Mouse (Mus musculus): ENCODE measurements around the gene Nisch. TPM values are rescaled to one million over a fixed set of nuclear protein-coding genes. Genes with fewer than 3 reads are reported as not detected.

The Nisch gene
- polyA plus RNA-seq, 1 experiment, result 10.6 TPM

GRCm38 (mm10) chr14:31228234-31228633, 11.5 kb upstream of the Nisch start:
- no peak for TF ChIP-seq GATA1 (IDR thresholded peaks at IDR 0.05; ENCODE audit: low read length)
- no peak for TF ChIP-seq TAL1 (IDR thresholded peaks at IDR 0.05; ENCODE audit: low read length)
- Histone ChIP-seq H3K27me3 (ENCODE audit: control insufficient read depth) (peaks cover 31% of the 10 kb centered on the region), H3K36me3 (ENCODE audit: control insufficient read depth) (no peaks in the 10 kb centered on the region), H3K4me1 (ENCODE audit: control insufficient read depth) (no peaks in the 10 kb centered on the region), H3K4me3 (replicated peaks) (no peak overlapping the region), H3K9me3 (ENCODE audit: control insufficient read depth, low read length) (no peaks in the 10 kb centered on the region)

GRCm38 (mm10) chr14:31226978-31227377, 10.2 kb upstream of the Nisch start:
- H3K27me3 ChIP-seq (ENCODE audit: control insufficient read depth), result peaks cover 20% of the 10 kb centered on the region
- H3K36me3 ChIP-seq (ENCODE audit: control insufficient read depth), result no peaks in the 10 kb centered on the region
- TF ChIP-seq GATA1 (IDR thresholded peaks at IDR 0.05; ENCODE audit: low read length) (no peak), TAL1 (IDR thresholded peaks at IDR 0.05; ENCODE audit: low read length) (no peak)
- no peaks in the 10 kb centered on the region for H3K9me3 ChIP-seq (ENCODE audit: control insufficient read depth, low read length)
- H3K4me3 ChIP-seq (replicated peaks), result no peak overlapping the region
- H3K4me1 ChIP-seq (ENCODE audit: control insufficient read depth), result no peaks in the 10 kb centered on the region

GRCm38 (mm10) chr14:31217666-31218065, 920 bp upstream of the Nisch start, which contains the start of gene Sema3g:
Gene Sema3g (plus strand): TSS chr14:31217860.
- TF ChIP-seq TAL1 (IDR thresholded peaks at IDR 0.05; ENCODE audit: low read length) (no peak), GATA1 (IDR thresholded peaks at IDR 0.05; ENCODE audit: low read length) (no peak)
- peaks cover 14% of the 10 kb centered on the region for H3K27me3 ChIP-seq (ENCODE audit: control insufficient read depth)
- H3K9me3 ChIP-seq (ENCODE audit: control insufficient read depth, low read length), result no peaks in the 10 kb centered on the region
- H3K36me3 ChIP-seq (ENCODE audit: control insufficient read depth), result no peaks in the 10 kb centered on the region
- H3K4me1 ChIP-seq (ENCODE audit: control insufficient read depth), result peaks cover 25% of the 10 kb centered on the region
- H3K4me3 ChIP-seq (replicated peaks), result no peak within 1 kb of the TSS

- TF ChIP-seq TAL1 (IDR thresholded peaks at IDR 0.05; ENCODE audit: low read length), result no peak
- no peak for TF ChIP-seq GATA1 (IDR thresholded peaks at IDR 0.05; ENCODE audit: low read length)
- H3K27me3 ChIP-seq (ENCODE audit: control insufficient read depth), result peaks cover 13% of the 10 kb centered on the region
Observed at GRCm38 (mm10) chr14:31215157-31216002, 1.4 kb downstream of the Nisch start.

GRCm38 (mm10) chr14:31214684-31215083, 2.1 kb downstream of the Nisch start:
- no peaks in the 10 kb centered on the region; the same call in 1 of the 2 replicates for H3K36me3 ChIP-seq (ENCODE audit: control insufficient read depth)
- peaks cover 13% of the 10 kb centered on the region for H3K27me3 ChIP-seq (ENCODE audit: control insufficient read depth)
- H3K4me3 ChIP-seq (replicated peaks), result no peak overlapping the region
- H3K9me3 ChIP-seq (ENCODE audit: control insufficient read depth, low read length), result no peaks in the 10 kb centered on the region
- peaks cover 25% of the 10 kb centered on the region for H3K4me1 ChIP-seq (ENCODE audit: control insufficient read depth)
- TF ChIP-seq GATA1 (IDR thresholded peaks at IDR 0.05; ENCODE audit: low read length) (no peak), TAL1 (IDR thresholded peaks at IDR 0.05; ENCODE audit: low read length) (no peak)

More at GRCm38 (mm10) chr14:31215157-31216002, 1.4 kb downstream of the Nisch start:
- Histone ChIP-seq H3K36me3 (ENCODE audit: control insufficient read depth) (no peaks in the 10 kb centered on the region; the same call in 1 of the 2 replicates), H3K9me3 (ENCODE audit: control insufficient read depth, low read length) (no peaks in the 10 kb centered on the region), H3K4me3 (replicated peaks) (no peak overlapping the region), H3K4me1 (ENCODE audit: control insufficient read depth) (peaks cover 25% of the 10 kb centered on the region)

- TF ChIP-seq GATA1 (IDR thresholded peaks at IDR 0.05; ENCODE audit: low read length) (no peak), TAL1 (IDR thresholded peaks at IDR 0.05; ENCODE audit: low read length) (no peak)
- H3K4me1 ChIP-seq (ENCODE audit: control insufficient read depth), result peaks cover 25% of the 10 kb centered on the region
- no peaks in the 10 kb centered on the region for H3K9me3 ChIP-seq (ENCODE audit: control insufficient read depth, low read length)
- H3K36me3 ChIP-seq (ENCODE audit: control insufficient read depth), result no peaks in the 10 kb centered on the region; the same call in 1 of the 2 replicates
- H3K4me3 ChIP-seq (replicated peaks), result no peak overlapping the region
- H3K27me3 ChIP-seq (ENCODE audit: control insufficient read depth), result peaks cover 10% of the 10 kb centered on the region
Observed at GRCm38 (mm10) chr14:31213868-31214267, 2.9 kb downstream of the Nisch start.

GRCm38 (mm10) chr14:31212499-31212898, 4.2 kb downstream of the Nisch start:
- H3K4me3 ChIP-seq (replicated peaks), result no peak overlapping the region
- no peaks in the 10 kb centered on the region for H3K9me3 ChIP-seq (ENCODE audit: control insufficient read depth, low read length)
- peaks cover 5% of the 10 kb centered on the region; the same call in 1 of the 2 replicates for H3K27me3 ChIP-seq (ENCODE audit: control insufficient read depth)
- H3K4me1 ChIP-seq (ENCODE audit: control insufficient read depth), result peaks cover 24% of the 10 kb centered on the region
- H3K36me3 ChIP-seq (ENCODE audit: control insufficient read depth), result no peaks in the 10 kb centered on the region; the same call in 1 of the 2 replicates
- no peak for TF ChIP-seq TAL1 (IDR thresholded peaks at IDR 0.05; ENCODE audit: low read length)

GRCm38 (mm10) chr14:31211854-31212253, 4.9 kb downstream of the Nisch start:
- H3K4me3 ChIP-seq (replicated peaks), result no peak overlapping the region
- H3K27me3 ChIP-seq (ENCODE audit: control insufficient read depth), result peaks cover 5% of the 10 kb centered on the region; the same call in 1 of the 2 replicates
- H3K36me3 ChIP-seq (ENCODE audit: control insufficient read depth), result no peaks in the 10 kb centered on the region; the same call in 1 of the 2 replicates
- TF ChIP-seq TAL1 (IDR thresholded peaks at IDR 0.05; ENCODE audit: low read length) (no peak), GATA1 (IDR thresholded peaks at IDR 0.05; ENCODE audit: low read length) (no peak)
- no peaks in the 10 kb centered on the region for H3K9me3 ChIP-seq (ENCODE audit: control insufficient read depth, low read length)
- peaks cover 26% of the 10 kb centered on the region for H3K4me1 ChIP-seq (ENCODE audit: control insufficient read depth)

- TF ChIP-seq GATA1 (IDR thresholded peaks at IDR 0.05; ENCODE audit: low read length) (no peak), TAL1 (IDR thresholded peaks at IDR 0.05; ENCODE audit: low read length) (no peak)
- Histone ChIP-seq H3K27me3 (ENCODE audit: control insufficient read depth) (peaks cover 2% of the 10 kb centered on the region; the same call in 1 of the 2 replicates), H3K4me3 (replicated peaks) (no peak overlapping the region), H3K4me1 (ENCODE audit: control insufficient read depth) (peaks cover 34% of the 10 kb centered on the region), H3K9me3 (ENCODE audit: control insufficient read depth, low read length) (no peaks in the 10 kb centered on the region), H3K36me3 (ENCODE audit: control insufficient read depth) (peaks cover 11% of the 10 kb centered on the region)
Observed at GRCm38 (mm10) chr14:31209133-31209557, 7.6 kb downstream of the Nisch start.
